Mouse (Mus musculus): ENCODE results near the gene Rhcg. TPM values are rescaled to one million over a fixed set of nuclear protein-coding genes. Genes with fewer than 3 reads are reported as not detected.
A peak's percentile ranks its signal among the peaks of the same experiment; 100 is the strongest.

The Rhcg gene
- polyA plus RNA-seq (2014; fragmentation: Nextera tagmentation; extraction: Ambion mirVana) = not detected in 2 replicates

DNA sequence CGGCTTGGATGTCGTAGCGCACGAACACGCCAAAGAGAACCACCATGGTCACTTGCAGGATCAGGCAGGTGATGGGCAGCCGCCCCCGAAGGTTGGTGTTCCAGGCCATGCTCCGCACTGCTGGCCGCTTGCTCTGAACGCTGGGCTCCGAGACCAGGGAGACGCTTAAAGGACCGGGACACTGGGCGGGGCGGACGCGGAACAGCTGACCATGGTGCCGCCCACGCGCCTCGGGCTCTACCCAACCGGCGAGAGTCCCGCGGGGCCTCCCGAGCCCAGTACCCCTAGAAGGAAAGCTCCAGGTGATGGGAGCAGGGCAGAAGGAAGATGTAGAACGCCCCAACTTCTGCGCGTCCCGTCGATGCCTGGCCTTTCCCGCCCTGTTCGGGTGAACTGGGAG is at the start of gene Rhcg:
Gene Rhcg, minus strand, starts transcription at position 240 of the 400 bp plus-strand sequence.
- Histone ChIP-seq H3K4me1 (ENCODE audit: control insufficient read depth, insufficient read depth, low read length) (no peaks in the 10 kb centered on the region), H3K27me3 (ENCODE audit: control insufficient read depth, insufficient read depth, low read length) (peaks cover 37% of the 10 kb centered on the region), H3K9me3 (ENCODE audit: control insufficient read depth, low read length) (no peaks in the 10 kb centered on the region), H3K9ac (ENCODE audit: low read length) (no peak within 1 kb of the TSS), H3K27ac (replicated peaks; ENCODE audit: low read depth, low read length) (no peak within 1 kb of the TSS), H3K4me2 (ENCODE audit: low read depth, severe bottlenecking) (peak within 1 kb of the TSS; percentile 25; the same call in 1 of the 2 replicates), H3K4me3 (ENCODE audit: low read depth, low read length) (0 out of 2 replicates have a peak within 1 kb of the TSS, but pooled peaks have one; percentile 15), H3K36me3 (ENCODE audit: control insufficient read depth, insufficient read depth, low read length) (no peaks in the 10 kb centered on the region)
- ATAC-seq (ENCODE audit: insufficient number of reproducible peaks, low FRiP score, low TSS enrichment, low read depth) = no peak
- peak; percentile 35 for DNase-seq (ENCODE audit: low spot score)
- 6% methylated on average over 33 of the region's 33 CpGs for WGBS

DNA sequence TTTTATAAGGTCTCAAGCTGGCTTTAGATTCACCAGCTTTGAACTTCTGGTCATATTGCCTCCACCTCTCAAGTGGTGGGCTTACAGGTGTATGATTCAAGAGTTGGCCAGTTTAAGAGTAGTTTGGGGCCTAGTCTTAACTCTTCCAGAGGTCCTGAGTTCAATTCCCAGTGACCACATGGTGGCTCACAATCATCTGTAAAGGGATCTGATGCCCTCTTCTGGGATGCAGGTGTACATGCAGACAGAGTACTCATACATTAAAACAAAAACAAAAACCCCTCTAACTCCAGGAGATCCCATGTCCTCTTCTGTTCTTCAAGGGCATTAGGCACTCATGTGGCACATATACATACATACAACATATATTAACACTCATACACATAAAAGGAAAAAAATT is 49.2 kb upstream of the Rhcg start:
- H3K9ac ChIP-seq (ENCODE audit: low read length) = no peak overlapping the region
- no peak for ATAC-seq (ENCODE audit: insufficient number of reproducible peaks, low FRiP score, low TSS enrichment, low read depth)
- no peak for DNase-seq (ENCODE audit: low spot score)
- H3K27ac ChIP-seq (replicated peaks; ENCODE audit: low read depth, low read length) = no peak overlapping the region
- no peak overlapping the region for H3K4me2 ChIP-seq (ENCODE audit: low read depth, severe bottlenecking)
- no peaks in the 10 kb centered on the region for H3K27me3 ChIP-seq (ENCODE audit: control insufficient read depth, insufficient read depth, low read length)
- no peak overlapping the region for H3K4me3 ChIP-seq (ENCODE audit: low read depth, low read length)
- H3K9me3 ChIP-seq (ENCODE audit: control insufficient read depth, low read length) = no peaks in the 10 kb centered on the region
- peaks cover 22% of the 10 kb centered on the region for H3K36me3 ChIP-seq (ENCODE audit: control insufficient read depth, insufficient read depth, low read length)
- peaks cover 5% of the 10 kb centered on the region; the same call in 1 of the 2 replicates for H3K4me1 ChIP-seq (ENCODE audit: control insufficient read depth, insufficient read depth, low read length)

DNA sequence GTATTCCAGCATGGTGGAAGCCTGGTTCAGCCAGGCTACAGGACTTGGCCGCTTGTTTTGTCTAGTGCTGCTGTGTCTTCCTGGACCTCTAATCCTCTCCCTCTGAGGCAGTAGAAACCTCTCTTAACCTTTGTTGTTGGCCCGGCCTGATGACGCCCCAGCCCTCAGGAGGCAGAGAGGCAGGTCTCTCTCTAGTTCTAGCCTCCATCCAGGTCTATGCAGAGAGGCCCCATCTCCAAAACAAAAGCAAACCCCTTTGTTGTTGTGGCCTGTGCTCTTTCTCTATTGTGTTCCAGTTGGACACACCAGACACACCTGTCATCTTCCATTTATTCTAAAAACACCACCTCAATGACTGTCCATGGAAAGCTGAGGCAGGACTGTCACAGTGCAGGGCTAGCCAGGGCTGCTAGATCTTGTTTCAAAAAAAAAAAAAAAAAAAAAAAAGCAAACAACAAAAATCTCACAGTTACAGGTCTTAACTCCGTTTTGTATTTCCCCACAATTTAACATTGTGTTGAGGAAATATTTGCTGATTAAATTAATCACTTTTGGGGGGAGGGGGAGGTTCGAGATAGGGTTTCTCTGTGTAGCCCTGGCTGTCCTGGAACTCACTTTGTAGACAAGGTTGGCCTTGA is 43.9 kb upstream of the Rhcg start:
- Histone ChIP-seq H3K9me3 (ENCODE audit: control insufficient read depth, low read length) (no peaks in the 10 kb centered on the region), H3K4me2 (ENCODE audit: low read depth, severe bottlenecking) (peak overlapping the region; percentile 50), H3K9ac (ENCODE audit: low read length) (peak overlapping the region; percentile 89; the same call in 1 of the 2 replicates), H3K27me3 (ENCODE audit: control insufficient read depth, insufficient read depth, low read length) (no peaks in the 10 kb centered on the region), H3K27ac (replicated peaks; ENCODE audit: low read depth, low read length) (no peak overlapping the region), H3K36me3 (ENCODE audit: control insufficient read depth, insufficient read depth, low read length) (peaks cover 6% of the 10 kb centered on the region), H3K4me3 (ENCODE audit: low read depth, low read length) (peak overlapping the region; percentile 98), H3K4me1 (ENCODE audit: control insufficient read depth, insufficient read depth, low read length) (peaks cover 5% of the 10 kb centered on the region; the same call in 1 of the 2 replicates)
- 18% methylated on average over 5 of the region's 5 CpGs for WGBS
- ATAC-seq (ENCODE audit: insufficient number of reproducible peaks, low FRiP score, low TSS enrichment, low read depth) (no peak), DNase-seq (ENCODE audit: low spot score) (no peak)

DNA sequence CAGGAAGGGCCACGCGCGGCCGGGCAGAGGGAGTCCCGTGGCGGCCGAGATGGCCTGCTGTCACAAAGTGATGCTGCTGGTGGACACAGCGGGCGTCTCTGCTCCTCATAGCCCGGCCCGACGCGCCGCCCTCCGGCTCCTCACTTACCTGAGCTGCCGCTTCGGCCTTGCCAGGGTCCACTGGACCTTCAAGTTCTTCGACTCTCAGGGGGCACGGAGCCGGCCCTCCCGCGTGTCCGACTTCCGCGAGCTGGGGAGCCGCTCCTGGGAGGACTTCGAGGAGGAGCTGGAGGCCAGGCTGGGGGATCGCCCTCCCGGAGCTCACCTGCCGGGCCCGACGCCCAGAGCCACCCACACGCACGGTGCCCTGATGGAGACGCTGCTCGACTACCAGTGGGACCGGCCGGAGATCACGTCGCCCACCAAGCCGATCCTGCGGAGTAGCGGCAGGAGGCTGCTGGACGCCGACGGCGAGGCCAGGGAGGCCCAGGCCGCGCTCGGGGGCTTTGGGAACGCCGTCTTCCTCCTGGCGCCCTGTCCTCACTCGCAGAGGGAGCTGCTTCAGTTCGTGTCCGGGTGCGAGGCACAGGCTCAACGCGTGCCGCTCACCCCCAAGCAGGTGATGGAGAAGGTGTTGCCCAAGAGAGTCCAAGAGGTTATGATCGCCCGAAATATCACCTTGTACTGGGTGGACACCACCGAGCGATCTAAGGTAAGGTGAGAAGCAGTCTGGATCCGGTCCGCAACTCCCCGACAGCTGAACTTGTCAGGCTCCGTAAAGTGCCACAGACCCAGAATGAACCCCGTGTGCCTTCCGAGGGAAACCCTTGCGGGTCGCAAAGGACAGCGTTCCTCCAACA is 43.1 kb upstream of the Rhcg start:
- H3K27me3 ChIP-seq (ENCODE audit: control insufficient read depth, insufficient read depth, low read length) = no peaks in the 10 kb centered on the region
- under 1% methylated on average over 71 of the region's 73 CpGs for WGBS
- no peaks in the 10 kb centered on the region for H3K9me3 ChIP-seq (ENCODE audit: control insufficient read depth, low read length)
- DNase-seq (ENCODE audit: low spot score) (no peak), ATAC-seq (ENCODE audit: insufficient number of reproducible peaks, low FRiP score, low TSS enrichment, low read depth) (peak; percentile 10; the same call in 1 of the 2 replicates)
- H3K36me3 ChIP-seq (ENCODE audit: control insufficient read depth, insufficient read depth, low read length) = peaks cover 3% of the 10 kb centered on the region
- 0 out of 2 replicates have a peak overlapping the region, but pooled peaks have one; percentile 5 for H3K27ac ChIP-seq (replicated peaks; ENCODE audit: low read depth, low read length)
- peaks cover 5% of the 10 kb centered on the region; the same call in 1 of the 2 replicates for H3K4me1 ChIP-seq (ENCODE audit: control insufficient read depth, insufficient read depth, low read length)
- H3K4me3 ChIP-seq (ENCODE audit: low read depth, low read length) = peak overlapping the region; percentile 98
- peak overlapping the region; percentile 50 for H3K4me2 ChIP-seq (ENCODE audit: low read depth, severe bottlenecking)
- peak overlapping the region; percentile 89 for H3K9ac ChIP-seq (ENCODE audit: low read length)

DNA sequence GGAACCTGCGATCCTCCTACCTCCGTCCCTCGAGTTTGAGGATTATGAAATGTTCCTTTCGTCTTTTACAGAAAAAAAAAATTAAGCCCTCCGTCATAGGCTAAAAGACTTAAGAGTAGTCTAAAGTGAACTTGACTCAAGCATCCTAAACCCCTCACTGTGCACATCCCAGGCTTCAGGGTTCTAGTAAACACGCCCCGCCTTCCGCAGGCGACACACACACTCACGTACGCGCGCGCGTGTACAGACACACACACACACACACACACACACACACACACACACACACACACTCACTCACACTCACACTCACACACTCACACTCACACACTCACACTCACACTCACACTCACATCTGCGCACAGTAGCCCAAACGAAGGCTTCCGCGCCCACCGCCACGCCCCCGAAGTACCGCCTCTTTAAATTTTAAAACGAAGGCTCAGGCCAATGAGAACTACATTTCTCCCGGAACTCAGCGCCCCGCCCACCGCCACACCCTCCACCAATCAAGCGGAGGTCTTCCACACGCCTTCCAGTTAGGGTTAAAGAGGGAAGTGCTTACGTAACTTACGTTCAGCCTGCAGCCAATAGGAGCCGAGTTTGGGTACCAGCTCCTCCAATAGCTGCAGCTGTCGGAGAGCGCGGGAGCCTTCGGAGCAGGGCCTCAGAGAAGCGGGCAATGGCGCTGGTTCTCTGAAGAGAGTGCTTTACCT is 42.3 kb upstream of the Rhcg start, which contains the start of gene Ticrr:
Gene Ticrr, plus strand, starts transcription at position 619 of the 713 bp plus-strand sequence.
- Histone ChIP-seq H3K9me3 (ENCODE audit: control insufficient read depth, low read length) (no peaks in the 10 kb centered on the region), H3K27ac (replicated peaks; ENCODE audit: low read depth, low read length) (0 out of 2 replicates have a peak within 1 kb of the TSS, but pooled peaks have one; percentile 5), H3K9ac (ENCODE audit: low read length) (peak within 1 kb of the TSS; percentile 89), H3K27me3 (ENCODE audit: control insufficient read depth, insufficient read depth, low read length) (no peaks in the 10 kb centered on the region), H3K36me3 (ENCODE audit: control insufficient read depth, insufficient read depth, low read length) (peaks cover 2% of the 10 kb centered on the region), H3K4me2 (ENCODE audit: low read depth, severe bottlenecking) (peak within 1 kb of the TSS; percentile 50), H3K4me1 (ENCODE audit: control insufficient read depth, insufficient read depth, low read length) (peaks cover 5% of the 10 kb centered on the region; the same call in 1 of the 2 replicates), H3K4me3 (ENCODE audit: low read depth, low read length) (peak within 1 kb of the TSS; percentile 98)
- DNase-seq (ENCODE audit: low spot score) (peak; percentile 98), ATAC-seq (ENCODE audit: insufficient number of reproducible peaks, low FRiP score, low TSS enrichment, low read depth) (peak; percentile 99)
- 2% methylated on average over 38 of the region's 39 CpGs for WGBS

DNA sequence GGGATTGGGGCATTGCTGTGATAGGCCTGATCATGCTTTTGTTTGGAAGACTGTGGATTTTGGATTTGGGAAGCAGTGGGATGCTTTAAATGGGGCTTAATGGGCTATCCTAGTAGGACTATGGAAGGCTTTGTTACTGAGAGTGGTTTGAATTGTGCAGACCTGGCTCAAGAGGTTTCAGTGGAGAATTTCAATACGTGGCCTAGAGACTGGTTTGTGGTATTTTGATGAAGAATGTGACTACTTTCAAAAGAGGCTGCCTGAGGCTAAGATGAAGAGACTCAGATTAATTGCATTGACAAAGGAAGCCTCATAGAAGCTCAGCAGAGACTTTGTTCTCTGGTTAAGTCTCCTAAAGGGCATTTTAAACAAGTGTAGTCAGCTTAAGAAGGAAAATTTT is 37.1 kb upstream of the Rhcg start:
- Histone ChIP-seq H3K9me3 (ENCODE audit: control insufficient read depth, low read length) (no peaks in the 10 kb centered on the region), H3K27ac (replicated peaks; ENCODE audit: low read depth, low read length) (no peak overlapping the region), H3K36me3 (ENCODE audit: control insufficient read depth, insufficient read depth, low read length) (no peaks in the 10 kb centered on the region), H3K4me1 (ENCODE audit: control insufficient read depth, insufficient read depth, low read length) (no peaks in the 10 kb centered on the region), H3K9ac (ENCODE audit: low read length) (no peak overlapping the region), H3K4me2 (ENCODE audit: low read depth, severe bottlenecking) (no peak overlapping the region), H3K27me3 (ENCODE audit: control insufficient read depth, insufficient read depth, low read length) (no peaks in the 10 kb centered on the region), H3K4me3 (ENCODE audit: low read depth, low read length) (no peak overlapping the region)
- DNase-seq (ENCODE audit: low spot score) (no peak), ATAC-seq (ENCODE audit: insufficient number of reproducible peaks, low FRiP score, low TSS enrichment, low read depth) (no peak)
- 52% methylated on average over 1 of the region's 1 CpGs for WGBS

DNA sequence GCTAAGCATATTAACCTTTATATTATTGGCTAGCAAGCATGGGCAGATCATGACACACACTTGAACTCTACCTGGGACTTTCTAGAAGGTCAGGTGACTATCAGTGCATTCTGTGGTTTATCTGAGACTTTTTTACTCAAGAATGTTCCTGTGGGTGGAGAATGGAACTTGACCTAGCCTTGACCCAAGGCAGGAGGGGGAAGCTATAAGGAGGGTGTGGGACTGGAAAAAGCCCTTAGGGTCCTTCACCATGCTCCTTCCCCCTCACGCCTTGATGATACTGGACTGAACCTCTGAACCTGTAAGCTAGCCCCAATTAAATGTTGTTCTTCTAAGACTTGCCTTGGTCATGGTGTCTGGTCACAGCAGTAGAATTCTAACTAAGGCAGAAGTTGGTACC is 36.7 kb upstream of the Rhcg start:
- no peaks in the 10 kb centered on the region for H3K36me3 ChIP-seq (ENCODE audit: control insufficient read depth, insufficient read depth, low read length)
- WGBS = 86% methylated on average over 1 of the region's 1 CpGs
- no peak for ATAC-seq (ENCODE audit: insufficient number of reproducible peaks, low FRiP score, low TSS enrichment, low read depth)

DNA sequence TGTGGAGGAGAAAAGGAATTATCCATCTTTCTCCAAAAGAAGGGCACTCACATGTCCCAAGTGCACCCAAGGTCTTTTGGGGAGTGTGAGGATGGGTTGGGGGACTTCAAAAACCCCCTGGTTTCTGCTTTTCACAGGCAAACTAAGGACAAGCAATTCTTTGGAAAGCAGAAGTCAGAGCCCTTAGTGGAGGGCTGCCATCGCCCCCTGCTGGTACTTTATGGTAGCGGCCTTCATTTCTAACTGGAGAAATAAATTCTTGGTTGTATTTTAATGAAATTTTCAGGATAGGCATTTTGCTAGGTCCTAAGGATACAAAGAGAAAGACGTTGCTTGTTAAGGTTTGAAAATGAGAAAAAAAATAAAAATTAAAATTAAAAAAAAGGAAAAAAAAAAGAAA is 31.5 kb upstream of the Rhcg start:
- whole genome bisulfite sequencing = 10% methylated on average over 3 of the region's 3 CpGs
- peak; percentile 76 for DNase-seq (ENCODE audit: low spot score)
- Histone ChIP-seq H3K4me3 (ENCODE audit: low read depth, low read length) (no peak overlapping the region), H3K27ac (replicated peaks; ENCODE audit: low read depth, low read length) (no peak overlapping the region), H3K9ac (ENCODE audit: low read length) (no peak overlapping the region), H3K36me3 (ENCODE audit: control insufficient read depth, insufficient read depth, low read length) (no peaks in the 10 kb centered on the region), H3K4me1 (ENCODE audit: control insufficient read depth, insufficient read depth, low read length) (no peaks in the 10 kb centered on the region), H3K9me3 (ENCODE audit: control insufficient read depth, low read length) (no peaks in the 10 kb centered on the region), H3K27me3 (ENCODE audit: control insufficient read depth, insufficient read depth, low read length) (no peaks in the 10 kb centered on the region), H3K4me2 (ENCODE audit: low read depth, severe bottlenecking) (no peak overlapping the region)
- no peak for ATAC-seq (ENCODE audit: insufficient number of reproducible peaks, low FRiP score, low TSS enrichment, low read depth)

More for the DNA sequence above, 36.7 kb upstream of the Rhcg start:
- no peak overlapping the region for H3K4me2 ChIP-seq (ENCODE audit: low read depth, severe bottlenecking)
- no peaks in the 10 kb centered on the region for H3K9me3 ChIP-seq (ENCODE audit: control insufficient read depth, low read length)
- H3K9ac ChIP-seq (ENCODE audit: low read length) = no peak overlapping the region
- H3K27me3 ChIP-seq (ENCODE audit: control insufficient read depth, insufficient read depth, low read length) = no peaks in the 10 kb centered on the region
- no peak overlapping the region for H3K4me3 ChIP-seq (ENCODE audit: low read depth, low read length)
- DNase-seq (ENCODE audit: low spot score) = no peak
- H3K27ac ChIP-seq (replicated peaks; ENCODE audit: low read depth, low read length) = no peak overlapping the region
- no peaks in the 10 kb centered on the region for H3K4me1 ChIP-seq (ENCODE audit: control insufficient read depth, insufficient read depth, low read length)
